ENCODE assay signal across 8 mouse cellular contexts in genomic region chr4:123342091-123342641, GRCm38 (mm10). TPM values are rescaled to one million over a fixed set of nuclear protein-coding genes. Genes with fewer than 3 reads are reported as not detected.
DNase-seq lines count a peak whose midpoint lies in the region; ATAC-seq lines count a peak whose summit lies in the region.

No protein-coding gene starts in this region.

- WGBS in heart, embryonic 12.5 days: 3% methylated on average over 43 of the region's 43 CpGs
- WGBS in hindbrain, embryonic 12.5 days: 4% methylated on average over 42 of the region's 43 CpGs
- 2% methylated on average over 43 of the region's 43 CpGs for WGBS in midbrain, embryonic 11.5 days

- peak overlapping the region; percentile 53; the same call in 1 of the 2 replicates for H3K9ac ChIP-seq in heart, embryonic 12.5 days
- peak overlapping the region; percentile 56 for H3K9ac ChIP-seq in hindbrain, embryonic 12.5 days
- peak overlapping the region; percentile 20; the same call in 1 of the 2 replicates for H3K9ac ChIP-seq in midbrain, embryonic 11.5 days (ENCODE audit: low read length)

- peak; percentile 43 for ATAC-seq in heart, embryonic 12.5 days (ENCODE audit: insufficient number of reproducible peaks, low FRiP score)
- ATAC-seq in hindbrain, embryonic 12.5 days (ENCODE audit: low FRiP score): peak; percentile 43
- ATAC-seq in midbrain, embryonic 11.5 days (ENCODE audit: low FRiP score): peak; percentile 52

- H3K27ac ChIP-seq in heart, embryonic 12.5 days (ENCODE audit: poor library complexity, severe bottlenecking): no peak overlapping the region
- no peak overlapping the region for H3K27ac ChIP-seq in hindbrain, embryonic 12.5 days
- H3K27ac ChIP-seq in midbrain, embryonic 11.5 days (ENCODE audit: low read depth, low read length): no peak overlapping the region

- no peak for DNase-seq in heart, postnatal 4 days
- peak; percentile 36 for DNase-seq in ZHBTc4 (ENCODE audit: low read depth, low spot score)
- DNase-seq in midbrain, embryonic 11.5 days (ENCODE audit: low spot score, missing footprints): no peak
- no peak for DNase-seq in right cerebral cortex, postnatal 10 days (ENCODE audit: low spot score in 2 of 2)
- DNase-seq in kidney, adult 18-20 months: no peak
- DNase-seq in embryo, embryonic 10.5 days (ENCODE audit: low spot score): no peak

- no peaks in the 10 kb centered on the region for H3K36me3 ChIP-seq in heart, embryonic 12.5 days
- 0 out of 2 replicates have a peak, but pooled peaks cover 1% of the 10 kb centered on the region for H3K36me3 ChIP-seq in hindbrain, embryonic 12.5 days
- H3K36me3 ChIP-seq in midbrain, embryonic 11.5 days (ENCODE audit: control insufficient read depth, insufficient read depth, low read length): no peaks in the 10 kb centered on the region

- peaks cover 11% of the 10 kb centered on the region; the same call in 1 of the 2 replicates for H3K4me1 ChIP-seq in heart, embryonic 12.5 days (replicated peaks)
- peaks cover 15% of the 10 kb centered on the region for H3K4me1 ChIP-seq in hindbrain, embryonic 12.5 days
- H3K4me1 ChIP-seq in midbrain, embryonic 11.5 days (ENCODE audit: control insufficient read depth, insufficient read depth, low read length): peaks cover 5% of the 10 kb centered on the region; the same call in 1 of the 2 replicates

- H3K4me2 ChIP-seq in heart, embryonic 12.5 days: peak overlapping the region; percentile 97
- peak overlapping the region; percentile 78 for H3K4me2 ChIP-seq in hindbrain, embryonic 12.5 days (replicated peaks)
- H3K4me2 ChIP-seq in midbrain, embryonic 11.5 days: peak overlapping the region; percentile 96

- H3K27me3 ChIP-seq in heart, embryonic 12.5 days (replicated peaks): peaks cover 36% of the 10 kb centered on the region
- peaks cover 51% of the 10 kb centered on the region for H3K27me3 ChIP-seq in hindbrain, embryonic 12.5 days
- H3K27me3 ChIP-seq in midbrain, embryonic 11.5 days (ENCODE audit: control insufficient read depth, insufficient read depth, low read length): peaks cover 41% of the 10 kb centered on the region

- H3K9me3 ChIP-seq in heart, embryonic 12.5 days (replicated peaks): no peaks in the 10 kb centered on the region
- no peaks in the 10 kb centered on the region for H3K9me3 ChIP-seq in hindbrain, embryonic 12.5 days (replicated peaks)
- no peaks in the 10 kb centered on the region for H3K9me3 ChIP-seq in midbrain, embryonic 11.5 days (ENCODE audit: control insufficient read depth, low read length)

- H3K4me3 ChIP-seq in heart, embryonic 12.5 days: peak overlapping the region; percentile 57
- H3K4me3 ChIP-seq in hindbrain, embryonic 12.5 days: peak overlapping the region; percentile 52
- peak overlapping the region; percentile 52 for H3K4me3 ChIP-seq in midbrain, embryonic 11.5 days (ENCODE audit: low read depth, low read length)

RNA-seq across cellular contexts. Expression of gene Bmp8a, which starts 0.9 kb away (rescaled TPM):
- 0.14 and 0.31 TPM in 2 replicates for polyA plus RNA-seq in heart, embryonic 12.5 days (2016; fragmentation: Nextera tagmentation; extraction: Ambion mirVana)
- total RNA-seq in heart, postnatal 4 days (2021): under 1 TPM in 1 of 2 experiments, not detected in 1; 0.14 TPM
- 0.36 TPM in 1 of 2 replicates, not detected in the other for polyA plus RNA-seq in hindbrain, embryonic 12.5 days (2016; fragmentation: Nextera tagmentation; extraction: Ambion mirVana)
- polyA plus RNA-seq in midbrain, embryonic 11.5 days (2014; fragmentation: Nextera tagmentation; extraction: Ambion mirVana): 0.14 TPM in 1 of 2 replicates, not detected in the other

RNA-seq across cellular contexts. Expression of gene Oxct2a, which starts 18.7 kb away (rescaled TPM):
- polyA plus RNA-seq in heart, embryonic 12.5 days (2016; fragmentation: Nextera tagmentation; extraction: Ambion mirVana): not detected in 2 replicates
- total RNA-seq in heart, postnatal 4 days (2021): not detected
- polyA plus RNA-seq in hindbrain, embryonic 12.5 days (2016; fragmentation: Nextera tagmentation; extraction: Ambion mirVana): not detected in 2 replicates
- not detected in 2 replicates for polyA plus RNA-seq in midbrain, embryonic 11.5 days (2014; fragmentation: Nextera tagmentation; extraction: Ambion mirVana)
